Mouse (Mus musculus) stomach, embryonic 16.5 days (tissue): ENCODE measurements at regions not wholly inside any gene's neighbourhood (a gene's known extent, or its start where the extent isn't known, plus 50 kb on each side); places are given as distances from the start of the nearest gene placed in this dataset.
A peak's percentile ranks its signal among the peaks of the same experiment; 100 is the strongest.

ENCODE experiments used
- ATAC-seq: fragments of 200-750 bp; cut with Nextera tagmentation; 2 replicates; pipeline ENCODE4 v1.8.0; 2017; ENCODE audit warnings: moderate number of reproducible peaks, moderate TSS enrichment; ENCODE audit not compliant: insufficient read depth, low FRiP score
- H3K27ac ChIP-seq: fragments of 300-500 bp; sonication (generic); 2 replicates; pipeline ENCODE4 v1.5.1; 2014; ENCODE audit warnings: low read length
- H3K27me3 ChIP-seq: fragments of 300-500 bp; sonication (generic); 2 replicates; pipeline ENCODE4 v1.6.1; 2014; ENCODE audit warnings: low read length, control low read depth, mixed read lengths; ENCODE audit not compliant: control insufficient read depth, insufficient read depth
- H3K36me3 ChIP-seq: fragments of 300-500 bp; sonication (generic); 2 replicates; pipeline ENCODE4 v1.6.1; 2014; ENCODE audit warnings: low read length; ENCODE audit not compliant: control insufficient read depth, insufficient read depth
- H3K4me1 ChIP-seq: fragments of 300-500 bp; sonication (generic); 2 replicates; pipeline ENCODE4 v1.6.1; 2014; ENCODE audit warnings: low read length, control low read depth, mixed read lengths; ENCODE audit not compliant: control insufficient read depth, insufficient read depth
- H3K4me2 ChIP-seq: fragments of 300-500 bp; sonication (generic); 2 replicates; pipeline ENCODE4 v1.6.1; 2014; ENCODE audit warnings: low read depth, low read length, mixed read lengths
- H3K4me3 ChIP-seq: fragments of 300-500 bp; sonication (generic); replicated peaks from 2 replicates; pipeline ENCODE4 v1.5.1; 2014; ENCODE audit warnings: mild to moderate bottlenecking, low read length
- H3K9ac ChIP-seq: fragments of 300-500 bp; sonication (generic); 2 replicates; pipeline ENCODE4 v1.6.1; 2014; ENCODE audit warnings: low read length
- H3K9me3 ChIP-seq: fragments of 300-500 bp; sonication (generic); replicated peaks from 2 replicates; pipeline ENCODE4 v1.6.1; 2016; ENCODE audit warnings: low read length, control low read depth; ENCODE audit not compliant: control insufficient read depth
- WGBS: fragments of 180-500 bp; shearing (Covaris S2); extraction: QIAGEN DNeasy Blood & Tissue Kit; methylation state at CpG from one replicate; pipeline ENCODE4 v1.1.7; 2014; 5-methylcytosine and 5-hydroxymethylcytosine counted together

DNA sequence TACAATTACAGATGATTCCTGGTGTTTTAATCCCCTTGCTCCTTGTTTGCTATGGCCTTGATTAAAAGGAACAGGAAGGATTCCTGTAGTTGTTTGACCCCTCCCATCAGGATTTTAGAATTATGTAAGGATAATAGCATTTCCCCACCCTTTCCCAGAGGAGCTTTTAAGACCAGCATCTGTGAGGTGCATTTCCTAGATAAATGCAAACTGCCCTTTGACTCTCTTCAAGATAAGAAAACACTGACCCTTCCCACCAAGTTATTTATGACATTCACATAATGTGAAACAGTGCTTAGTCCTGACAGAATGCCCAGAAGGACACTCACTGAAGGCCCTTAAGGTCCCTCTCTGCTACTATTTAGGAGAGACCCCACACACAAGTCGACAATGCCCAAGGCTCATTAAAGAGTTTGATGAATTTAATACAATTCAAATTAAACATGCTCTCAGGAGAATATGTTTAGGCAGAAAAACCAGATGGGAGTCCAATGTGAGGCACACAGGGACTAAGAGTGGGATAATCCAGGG, 190.7 kb upstream of the Meox2 start:
- Histone ChIP-seq H3K4me1 (no peaks in the 10 kb centered on the region), H3K9me3 (no peaks in the 10 kb centered on the region), H3K27ac (no peak overlapping the region), H3K27me3 (no peaks in the 10 kb centered on the region), H3K9ac (no peak overlapping the region), H3K36me3 (no peaks in the 10 kb centered on the region), H3K4me3 (no peak overlapping the region), H3K4me2 (no peak overlapping the region)
- ATAC-seq: no peak
- 29% methylated on average over 1 of the region's 1 CpGs for WGBS

DNA sequence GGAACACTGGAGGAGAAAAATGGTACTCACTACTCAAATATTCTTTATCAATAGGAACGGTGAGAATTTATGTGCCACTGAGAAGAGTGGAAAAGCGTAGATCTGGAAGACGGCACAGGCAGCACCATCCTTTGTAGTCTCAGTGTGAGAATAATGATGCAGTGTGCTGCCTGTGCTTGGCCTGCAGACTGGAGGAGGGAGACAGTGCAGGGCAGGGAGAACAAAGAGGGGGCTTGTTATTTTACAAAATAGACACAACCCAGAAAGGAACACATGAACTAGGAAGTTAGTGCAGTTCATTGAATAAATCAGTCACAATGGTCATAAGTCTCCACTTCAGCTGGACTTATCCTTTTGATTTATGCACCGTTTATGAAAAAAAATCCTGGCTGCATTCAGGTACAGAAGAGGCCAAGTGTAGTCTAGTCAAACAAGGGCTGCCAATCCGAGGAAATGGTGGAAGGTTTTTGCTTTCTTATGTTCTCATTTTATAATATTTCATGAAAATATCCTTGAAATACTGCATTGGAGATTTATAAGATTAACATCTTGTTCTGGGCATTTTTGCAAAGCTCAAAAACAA, 190.0 kb upstream of the Meox2 start:
- Histone ChIP-seq H3K9me3 (no peaks in the 10 kb centered on the region), H3K4me2 (no peak overlapping the region), H3K27me3 (no peaks in the 10 kb centered on the region), H3K9ac (no peak overlapping the region), H3K4me1 (no peaks in the 10 kb centered on the region), H3K4me3 (no peak overlapping the region), H3K27ac (no peak overlapping the region), H3K36me3 (no peaks in the 10 kb centered on the region)
- WGBS: 53% methylated on average over 5 of the region's 5 CpGs
- no peak for ATAC-seq

DNA sequence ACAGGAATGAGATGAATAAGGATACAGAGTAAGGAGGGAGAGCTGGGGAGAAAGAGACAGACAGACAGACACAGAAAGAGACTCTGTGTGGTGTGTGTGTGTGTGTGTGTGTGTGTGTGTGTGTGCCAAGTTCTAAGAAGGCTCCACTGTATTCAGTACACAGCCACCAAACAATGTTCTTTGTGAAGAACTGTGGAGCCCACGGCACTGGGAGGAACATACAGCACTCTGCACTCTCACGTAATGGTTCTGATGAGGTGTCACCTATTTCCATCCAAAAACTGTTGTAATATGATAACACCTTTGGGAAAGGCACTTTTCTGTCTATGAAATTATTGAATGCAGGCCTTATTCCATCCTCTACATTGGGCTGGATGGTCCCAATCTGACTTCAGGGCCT, 184.8 kb upstream of the Meox2 start:
- no peak overlapping the region for H3K27ac ChIP-seq
- no peak overlapping the region for H3K4me2 ChIP-seq
- no peaks in the 10 kb centered on the region for H3K27me3 ChIP-seq
- no peak overlapping the region for H3K9ac ChIP-seq
- WGBS: 90% methylated on average over 2 of the region's 2 CpGs
- no peak overlapping the region for H3K4me3 ChIP-seq
- H3K9me3 ChIP-seq: no peaks in the 10 kb centered on the region
- no peaks in the 10 kb centered on the region for H3K4me1 ChIP-seq
- H3K36me3 ChIP-seq: no peaks in the 10 kb centered on the region
- ATAC-seq: no peak

DNA sequence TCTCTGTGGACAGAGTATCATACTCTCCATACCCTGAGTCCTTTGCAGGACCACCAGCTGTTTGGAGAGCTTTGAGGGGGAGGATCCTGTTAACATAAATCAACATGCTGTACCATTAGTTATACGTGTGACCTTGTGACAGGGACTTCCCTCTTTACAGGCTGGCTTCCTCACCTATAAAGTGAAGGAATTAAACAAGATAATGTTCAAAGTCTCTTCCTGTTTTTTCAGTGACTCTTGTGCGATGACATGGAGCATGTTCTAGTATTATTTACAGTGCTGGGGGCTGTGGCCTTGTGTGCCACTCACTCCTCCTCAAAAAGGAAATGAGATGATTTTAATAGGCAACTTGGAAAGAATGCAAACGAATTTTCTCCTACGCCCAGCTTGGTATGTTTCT, 182.1 kb upstream of the Meox2 start:
- no peak overlapping the region for H3K4me3 ChIP-seq
- no peak overlapping the region for H3K27ac ChIP-seq
- H3K4me2 ChIP-seq: no peak overlapping the region
- no peaks in the 10 kb centered on the region for H3K9me3 ChIP-seq
- no peaks in the 10 kb centered on the region for H3K27me3 ChIP-seq
- H3K9ac ChIP-seq: no peak overlapping the region
- no peak for ATAC-seq
- H3K4me1 ChIP-seq: no peaks in the 10 kb centered on the region
- 36% methylated on average over 4 of the region's 4 CpGs for WGBS
- no peaks in the 10 kb centered on the region for H3K36me3 ChIP-seq

DNA sequence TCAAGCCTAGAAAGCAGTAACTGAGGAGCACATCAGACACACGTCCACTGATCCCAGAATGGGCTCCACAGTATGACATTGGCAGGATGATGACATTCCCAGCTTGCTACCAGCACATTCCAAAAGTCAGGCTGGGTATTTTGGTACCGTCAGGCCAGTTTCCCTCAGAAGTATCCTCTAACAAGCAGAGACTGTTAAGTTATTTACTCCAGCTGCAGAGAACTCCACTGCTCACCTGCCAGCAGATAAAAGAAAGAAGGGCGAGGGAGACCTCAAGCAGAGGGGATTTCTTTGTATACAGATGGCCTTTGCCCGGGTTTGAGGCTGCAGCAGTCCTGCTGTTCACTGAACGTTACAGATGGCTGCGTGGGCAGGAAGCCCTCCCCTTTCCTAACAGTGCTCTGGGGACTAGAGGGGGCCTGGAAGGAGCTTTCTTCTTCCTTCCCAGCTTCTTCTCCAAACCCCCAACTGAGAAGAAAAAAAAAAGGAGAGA, 175.2 kb upstream of the Meox2 start:
- 0 out of 2 replicates have a peak, but pooled peaks cover 3% of the 10 kb centered on the region for H3K4me1 ChIP-seq
- ATAC-seq: 0 out of 2 replicates have a peak, but pooled peaks have one; percentile 21
- H3K9me3 ChIP-seq: no peaks in the 10 kb centered on the region
- no peak overlapping the region for H3K27ac ChIP-seq
- H3K9ac ChIP-seq: no peak overlapping the region
- H3K36me3 ChIP-seq: no peaks in the 10 kb centered on the region
- H3K27me3 ChIP-seq: no peaks in the 10 kb centered on the region
- no peak overlapping the region for H3K4me3 ChIP-seq
- WGBS: 10% methylated on average over 6 of the region's 6 CpGs
- no peak overlapping the region for H3K4me2 ChIP-seq

DNA sequence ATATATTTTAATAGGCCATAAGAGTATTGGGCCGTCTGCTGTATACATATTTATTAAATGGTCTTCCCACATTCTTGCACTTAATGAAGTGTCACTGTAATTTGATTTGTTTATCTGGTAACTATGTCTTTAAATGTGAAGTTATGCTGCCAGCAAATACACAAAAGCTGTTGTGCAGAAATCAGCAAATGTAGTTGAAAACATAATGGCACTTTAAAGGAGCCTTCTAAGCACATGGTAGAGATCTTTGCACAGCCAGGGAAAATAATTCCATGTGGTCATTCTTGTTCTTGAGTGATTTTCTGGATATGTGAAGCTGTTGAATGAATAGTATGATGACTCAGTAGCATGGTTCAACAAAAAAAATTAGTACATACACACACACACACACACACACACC, 164.4 kb upstream of the Meox2 start:
- no peak for ATAC-seq
- no peak overlapping the region for H3K4me3 ChIP-seq
- no peaks in the 10 kb centered on the region for H3K9me3 ChIP-seq
- H3K27me3 ChIP-seq: no peaks in the 10 kb centered on the region
- no peaks in the 10 kb centered on the region for H3K4me1 ChIP-seq
- H3K27ac ChIP-seq: no peak overlapping the region
- WGBS: 84% methylated on average over 1 of the region's 1 CpGs
- H3K36me3 ChIP-seq: no peaks in the 10 kb centered on the region
- H3K4me2 ChIP-seq: no peak overlapping the region
- H3K9ac ChIP-seq: no peak overlapping the region

DNA sequence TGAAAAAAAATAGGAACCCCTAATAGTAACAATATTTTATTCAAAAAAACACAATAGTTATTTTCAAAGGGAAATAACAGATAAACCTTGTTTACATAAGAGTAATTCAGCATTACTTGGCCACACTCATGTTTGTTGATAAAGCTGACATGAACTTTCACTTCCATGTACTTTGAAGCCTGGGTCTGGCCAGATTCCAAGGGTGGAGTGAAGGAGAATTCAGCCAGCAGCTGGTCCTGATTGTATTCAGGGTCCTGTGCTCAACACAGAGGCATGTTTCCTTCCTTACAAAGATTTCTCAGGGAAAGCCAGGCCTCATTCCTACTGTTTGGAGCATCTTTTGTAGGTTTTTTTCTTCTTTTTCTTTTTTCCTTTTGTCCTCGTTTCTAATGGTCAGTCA, 162.4 kb upstream of the Meox2 start:
- Histone ChIP-seq H3K9me3 (no peaks in the 10 kb centered on the region), H3K27ac (no peak overlapping the region), H3K9ac (no peak overlapping the region), H3K4me3 (no peak overlapping the region), H3K36me3 (no peaks in the 10 kb centered on the region), H3K27me3 (no peaks in the 10 kb centered on the region), H3K4me2 (no peak overlapping the region), H3K4me1 (no peaks in the 10 kb centered on the region)
- ATAC-seq: 0 out of 2 replicates have a peak, but pooled peaks have one; percentile 50
- 32% methylated on average over 1 of the region's 1 CpGs for WGBS

DNA sequence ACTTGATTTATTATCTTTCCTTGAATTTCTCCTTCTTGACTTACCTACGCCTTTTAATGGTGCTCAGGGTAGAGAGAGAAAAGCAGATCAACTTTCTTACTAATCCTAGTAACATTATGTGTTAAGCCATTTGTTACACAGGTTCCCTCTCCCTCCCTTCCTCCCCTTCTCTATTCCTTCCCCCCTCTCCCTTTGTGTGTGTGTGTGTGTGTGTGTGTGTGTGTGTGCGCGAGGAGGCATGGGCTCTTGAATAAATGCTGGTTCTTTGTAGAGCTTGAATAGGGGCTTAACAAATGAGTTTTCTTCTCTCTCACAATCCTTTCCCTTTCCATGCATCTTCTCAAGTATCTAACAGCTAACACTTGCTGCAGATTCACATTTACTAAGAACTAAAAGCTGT, 160.4 kb upstream of the Meox2 start:
- Histone ChIP-seq H3K27me3 (no peaks in the 10 kb centered on the region), H3K27ac (no peak overlapping the region), H3K36me3 (no peaks in the 10 kb centered on the region), H3K9me3 (no peaks in the 10 kb centered on the region), H3K4me1 (no peaks in the 10 kb centered on the region), H3K9ac (no peak overlapping the region), H3K4me3 (no peak overlapping the region), H3K4me2 (no peak overlapping the region)
- ATAC-seq: no peak
- 96% methylated on average over 3 of the region's 3 CpGs for WGBS

DNA sequence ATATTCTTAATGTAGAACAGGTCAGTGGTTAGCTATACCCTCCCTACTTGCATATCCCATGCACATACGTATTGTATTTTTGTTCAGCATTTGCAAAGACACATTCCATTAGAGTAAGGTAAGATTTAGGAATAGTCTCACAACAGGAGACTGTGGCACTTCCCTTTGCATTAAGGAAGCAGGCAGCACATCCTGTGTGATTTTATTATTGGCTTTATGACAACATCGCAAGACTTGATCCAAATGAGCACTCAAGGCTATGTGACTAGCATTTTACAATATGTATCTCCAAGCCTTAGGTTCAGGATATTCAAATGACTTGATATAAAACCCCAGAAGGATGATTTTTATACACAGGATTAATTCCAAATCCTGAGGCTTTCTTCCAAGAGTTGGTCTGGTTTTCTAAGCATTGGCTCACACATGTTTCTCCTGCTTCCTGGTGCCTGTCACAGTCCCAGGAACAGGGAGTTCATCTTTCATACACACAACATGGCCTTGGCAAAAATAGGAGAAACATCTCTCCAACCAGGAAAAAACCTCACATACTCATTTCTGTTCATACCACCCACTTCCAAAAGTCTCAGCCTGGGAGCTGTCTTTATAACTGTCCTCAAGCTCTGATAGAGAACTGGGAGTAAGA, 159.1 kb upstream of the Meox2 start:
- ATAC-seq: no peak
- H3K9ac ChIP-seq: no peak overlapping the region
- H3K4me1 ChIP-seq: no peaks in the 10 kb centered on the region
- WGBS: 74% methylated on average over 2 of the region's 2 CpGs
- H3K9me3 ChIP-seq: no peaks in the 10 kb centered on the region
- no peaks in the 10 kb centered on the region for H3K27me3 ChIP-seq
- H3K27ac ChIP-seq: no peak overlapping the region
- H3K4me2 ChIP-seq: no peak overlapping the region
- no peaks in the 10 kb centered on the region for H3K36me3 ChIP-seq
- no peak overlapping the region for H3K4me3 ChIP-seq
